Mouse (Mus musculus): Measurements from ENCODE around the gene Neurl1a. TPM values are rescaled to one million over a fixed set of nuclear protein-coding genes. Genes with fewer than 3 reads are reported as not detected.

Neurl1a gene
- total RNA-seq, 1 experiment = 10.2 TPM

GRCm38 (mm10) chr19:47168223-47168622 is 10.4 kb upstream of the Neurl1a start:
- in situ Hi-C loops (cut with MboI; ENCODE audit: low sequenced_read_pairs in 2 of 2, unreplicated experiment in 2 of 2) = loop anchor here in 1 of 2 experiments (5.0 kb wide), 1 partner anchor 41 kb away; no protein-coding TSS in a partner anchor

DNA sequence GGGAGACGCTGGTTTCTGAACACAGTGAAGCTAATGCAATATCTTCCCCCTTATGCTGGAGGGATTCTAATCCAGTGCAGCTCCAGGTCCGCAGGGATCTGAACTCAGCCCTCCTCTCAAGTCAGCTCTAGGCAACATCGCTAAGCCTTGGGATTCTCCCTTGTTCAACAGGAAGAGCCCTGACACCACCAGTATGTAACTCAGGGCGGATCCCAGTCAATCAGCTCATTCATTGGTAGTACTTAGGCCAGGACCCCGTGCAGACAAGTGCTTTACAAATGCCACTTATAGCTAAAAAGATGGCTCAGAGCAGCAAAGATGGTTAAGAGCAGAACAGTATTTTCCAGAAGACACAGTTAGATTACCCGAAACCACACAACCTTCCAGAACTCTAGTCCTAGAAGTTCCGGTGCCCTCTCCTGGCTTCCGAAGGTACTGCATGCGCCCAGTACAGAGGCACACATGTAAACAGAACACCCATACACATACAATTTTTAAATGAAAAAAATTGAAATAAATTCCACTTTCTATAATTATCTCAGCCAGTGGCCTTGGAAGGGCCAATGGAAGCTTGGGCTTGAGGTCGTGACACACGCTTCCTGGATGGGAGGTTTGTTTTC is 9.7 kb upstream of the Neurl1a start:
- peak; percentile 83 for DNase-seq (ENCODE audit: low read depth, low spot score)
- in situ Hi-C loops (cut with MboI; ENCODE audit: low sequenced_read_pairs in 2 of 2, unreplicated experiment in 2 of 2) = loop anchor here in 1 of 2 experiments (5.0 kb wide), 1 partner anchor 42 kb away; no protein-coding TSS in a partner anchor
- no peak for TF ChIP-seq MAFK (IDR thresholded peaks at IDR 0.05; ENCODE audit: insufficient read depth, low read depth, low read length)
- TF ChIP-seq ZNF384 (IDR thresholded peaks at IDR 0.05; ENCODE audit: low read depth, low read length) = no peak
- peak; percentile 33; the same call in 1 of the 2 replicates for TF ChIP-seq ZC3H11A (IDR thresholded peaks at IDR 0.05; ENCODE audit: borderline replicate concordance, low read depth, low read length)
- no peak for TF ChIP-seq CHD2 (IDR thresholded peaks at IDR 0.05; ENCODE audit: low read depth, low read length)
- TF ChIP-seq HCFC1 (IDR thresholded peaks at IDR 0.05; ENCODE audit: borderline replicate concordance, insufficient read depth, low read length) = no peak
- Histone ChIP-seq H3K9me3 (ENCODE audit: control insufficient read depth, insufficient read depth, low read depth, low read length) (no peaks in the 10 kb centered on the region), H3K4me3 (ENCODE audit: insufficient read depth in 1 of 2, low read depth in 1 of 2, low read length in 2 of 2, poor library complexity in 1 of 2, severe bottlenecking in 1 of 2) (0 out of 4 replicates have a peak overlapping the region, but pooled peaks of 1 of the 2 experiments have one; percentile 30), H3K4me1 (ENCODE audit: control insufficient read depth in 2 of 2, insufficient read depth in 2 of 2, low read length in 2 of 2, poor library complexity in 1 of 2) (peaks cover 0 to 9% of the 10 kb centered on the region in 2 experiments; a peak in 2 of 4 replicates), H3K9ac (ENCODE audit: insufficient read depth, low read depth, low read length, poor library complexity, severe bottlenecking) (no peak overlapping the region), H3K36me3 (ENCODE audit: control insufficient read depth, insufficient read depth, low read length, poor library complexity, severe bottlenecking) (no peaks in the 10 kb centered on the region), H3K27ac (ENCODE audit: insufficient read depth, low read depth, low read length, poor library complexity, severe bottlenecking) (no peak overlapping the region)

More at GRCm38 (mm10) chr19:47168223-47168622, 10.4 kb upstream of the Neurl1a start:
- H3K36me3 ChIP-seq (ENCODE audit: control insufficient read depth, insufficient read depth, low read length, poor library complexity, severe bottlenecking) = no peaks in the 10 kb centered on the region
- no peaks in the 10 kb centered on the region for H3K9me3 ChIP-seq (ENCODE audit: control insufficient read depth, insufficient read depth, low read depth, low read length)
- no peak overlapping the region for H3K27ac ChIP-seq (ENCODE audit: insufficient read depth, low read depth, low read length, poor library complexity, severe bottlenecking)
- peaks cover 0 to 7% of the 10 kb centered on the region in 2 experiments; a peak in 2 of 4 replicates for H3K4me1 ChIP-seq (ENCODE audit: control insufficient read depth in 2 of 2, insufficient read depth in 2 of 2, low read length in 2 of 2, poor library complexity in 1 of 2)
- 0 out of 4 replicates have a peak overlapping the region, but pooled peaks of 1 of the 2 experiments have one; percentile 30 for H3K4me3 ChIP-seq (ENCODE audit: insufficient read depth in 1 of 2, low read depth in 1 of 2, low read length in 2 of 2, poor library complexity in 1 of 2, severe bottlenecking in 1 of 2)
- DNase-seq (ENCODE audit: low read depth, low spot score) = no peak
- no peak overlapping the region for H3K9ac ChIP-seq (ENCODE audit: insufficient read depth, low read depth, low read length, poor library complexity, severe bottlenecking)
- TF ChIP-seq MAFK (IDR thresholded peaks at IDR 0.05; ENCODE audit: insufficient read depth, low read depth, low read length) (no peak), ZC3H11A (IDR thresholded peaks at IDR 0.05; ENCODE audit: borderline replicate concordance, low read depth, low read length) (peak; percentile 57; the same call in 1 of the 2 replicates)

DNA sequence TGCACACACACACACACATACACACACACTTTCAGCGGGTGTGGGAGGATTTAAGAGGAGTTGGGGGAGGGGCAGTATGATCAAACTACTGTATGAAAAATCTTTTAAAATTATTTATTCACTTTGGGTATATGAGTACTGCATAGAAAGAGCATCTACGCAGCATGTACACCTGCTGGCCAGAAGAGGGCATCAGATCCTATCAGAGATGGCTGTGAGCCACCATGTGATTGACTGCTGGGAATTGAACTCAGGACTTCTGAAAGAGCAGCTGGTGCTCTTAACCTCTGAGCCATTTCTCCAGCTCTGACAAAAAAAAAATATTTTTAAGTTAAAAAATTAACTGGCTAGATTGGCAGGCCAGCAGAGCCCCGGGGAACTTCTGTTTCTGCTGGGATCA is 4.1 kb upstream of the Neurl1a start:
- Histone ChIP-seq H3K4me3 (ENCODE audit: insufficient read depth in 1 of 2, low read depth in 1 of 2, low read length in 2 of 2, poor library complexity in 1 of 2, severe bottlenecking in 1 of 2) (no peak overlapping the region), H3K9me3 (ENCODE audit: control insufficient read depth, insufficient read depth, low read depth, low read length) (no peaks in the 10 kb centered on the region), H3K4me1 (ENCODE audit: control insufficient read depth in 2 of 2, insufficient read depth in 2 of 2, low read length in 2 of 2, poor library complexity in 1 of 2) (peaks cover 0 to 12% of the 10 kb centered on the region in 2 experiments; a peak in 2 of 4 replicates), H3K27ac (ENCODE audit: insufficient read depth, low read depth, low read length, poor library complexity, severe bottlenecking) (no peak overlapping the region; the same call in 1 of the 2 replicates), H3K9ac (ENCODE audit: insufficient read depth, low read depth, low read length, poor library complexity, severe bottlenecking) (no peak overlapping the region), H3K36me3 (ENCODE audit: control insufficient read depth, insufficient read depth, low read length, poor library complexity, severe bottlenecking) (no peaks in the 10 kb centered on the region)
- TF ChIP-seq ZNF384 (IDR thresholded peaks at IDR 0.05; ENCODE audit: low read depth, low read length) (no peak), ZC3H11A (IDR thresholded peaks at IDR 0.05; ENCODE audit: borderline replicate concordance, low read depth, low read length) (no peak), CHD2 (IDR thresholded peaks at IDR 0.05; ENCODE audit: low read depth, low read length) (no peak), MAFK (IDR thresholded peaks at IDR 0.05; ENCODE audit: insufficient read depth, low read depth, low read length) (no peak), HCFC1 (IDR thresholded peaks at IDR 0.05; ENCODE audit: borderline replicate concordance, insufficient read depth, low read length) (no peak)
- DNase-seq (ENCODE audit: low read depth, low spot score) = no peak
- in situ Hi-C loops (cut with MboI; ENCODE audit: low sequenced_read_pairs in 2 of 2, unreplicated experiment in 2 of 2) = no loop called here

- DNase-seq (ENCODE audit: low read depth, low spot score) = no peak
- Histone ChIP-seq H3K9ac (ENCODE audit: insufficient read depth, low read depth, low read length, poor library complexity, severe bottlenecking) (peak overlapping the region; percentile 42; the same call in 1 of the 2 replicates), H3K36me3 (ENCODE audit: control insufficient read depth, insufficient read depth, low read length, poor library complexity, severe bottlenecking) (no peaks in the 10 kb centered on the region), H3K27ac (ENCODE audit: insufficient read depth, low read depth, low read length, poor library complexity, severe bottlenecking) (0 out of 2 replicates have a peak overlapping the region, but pooled peaks have one; percentile 8), H3K4me3 (ENCODE audit: insufficient read depth in 1 of 2, low read depth in 1 of 2, low read length in 2 of 2, poor library complexity in 1 of 2, severe bottlenecking in 1 of 2) (no peak overlapping the region), H3K4me1 (ENCODE audit: control insufficient read depth in 2 of 2, insufficient read depth in 2 of 2, low read length in 2 of 2, poor library complexity in 1 of 2) (peaks cover 0 to 12% of the 10 kb centered on the region in 2 experiments; a peak in 2 of 4 replicates), H3K9me3 (ENCODE audit: control insufficient read depth, insufficient read depth, low read depth, low read length) (no peaks in the 10 kb centered on the region)
- in situ Hi-C loops (cut with MboI; ENCODE audit: low sequenced_read_pairs in 2 of 2, unreplicated experiment in 2 of 2) = no loop called here
- TF ChIP-seq ZNF384 (IDR thresholded peaks at IDR 0.05; ENCODE audit: low read depth, low read length) = 0 out of 2 replicates have a peak, but pooled peaks have one; percentile 42
- no peak for TF ChIP-seq HCFC1 (IDR thresholded peaks at IDR 0.05; ENCODE audit: borderline replicate concordance, insufficient read depth, low read length)
Measured at GRCm38 (mm10) chr19:47175472-47175871, 3.1 kb upstream of the Neurl1a start.
